Mouse (Mus musculus) gastrocnemius, adult 8-10 months (tissue): ENCODE results near the gene Slc9a6. TPM values are rescaled to one million over a fixed set of nuclear protein-coding genes. Genes with fewer than 3 reads are reported as not detected.

Experiments
- microRNA-seq: library from miRNA; unstranded; fragments of <30 nt; microRNA quantifications from one replicate; pipeline ENCODE4 v1.2.0, GENCODE M21; 2022
- total RNA-seq, 4 experiments: library from RNA; stranded (reverse); gene quantifications; 2 replicates each; pipeline ENCODE4 v1.2.4; 2022

Gene Slc9a6
- total RNA-seq, 4 experiments from 2014 or later = 25.9 to 29.6 (median 27.1) TPM

Small RNA genes lying within 50 kb of the gene (microRNA-seq; reads per million reads assigned to microRNA genes)
- not detected for gene Mir5116

Other genes with a start within 250 kb of the Slc9a6 start
- gene Smim10l2a, start 235.2 kb upstream of the Slc9a6 start, total RNA-seq = under 1 TPM in 1 of 4 experiments, not detected in 3; 0.16 TPM
- gene Gm2174, start 161.8 kb upstream of the Slc9a6 start, total RNA-seq = under 1 TPM in 1 of 4 experiments, not detected in 3; 0.97 TPM
- 1 to 10 TPM; 3.4 to 6.5 (median 4.1) TPM for gene Ints6l, start 154.9 kb upstream of the Slc9a6 start, total RNA-seq
- not detected for gene Gm10477, start 85.0 kb upstream of the Slc9a6 start, total RNA-seq
- not detected for gene Gm648, start 60.2 kb upstream of the Slc9a6 start, total RNA-seq
- 10 to 100 TPM; 24.2 to 27.7 (median 25.8) TPM for gene Mmgt1, start 11.7 kb upstream of the Slc9a6 start, total RNA-seq
- 1,000 to 10,000 TPM in 2 of 4 experiments, 100 to 1,000 TPM in 2; 965 to 1,061 (median 1,004) TPM for gene Fhl1, start 122.0 kb downstream of the Slc9a6 start, total RNA-seq
- gene Map7d3, start 212.6 kb downstream of the Slc9a6 start, total RNA-seq = under 1 TPM; 0.10 to 0.22 (median 0.18) TPM